Mouse (Mus musculus) gastrocnemius, postnatal 4 days (tissue): Measurements from ENCODE around the gene Slc29a3. TPM values are rescaled to one million over a fixed set of nuclear protein-coding genes. Genes with fewer than 3 reads are reported as not detected.
"Not testable (repeated sequence)": the region's sequence is repeated elsewhere in the genome, so short reads cannot be mapped to it uniquely, and the experiment has no call there.

Source experiments
- DNase-seq, 2 experiments: peaks; one replicate each; pipeline ENCODE4 v3.0.0; 2021 to 2022; ENCODE audit warnings: low spot score in 2 of 2, mixed read lengths in 2 of 2
- total RNA-seq, 2 experiments: library from RNA; stranded (reverse); gene quantifications; 2 replicates each; pipeline ENCODE4 v1.2.3; 2021

Gene Slc29a3
- total RNA-seq, 2 experiments from 2014 or later = 8.8 to 9.1 TPM

DNA sequence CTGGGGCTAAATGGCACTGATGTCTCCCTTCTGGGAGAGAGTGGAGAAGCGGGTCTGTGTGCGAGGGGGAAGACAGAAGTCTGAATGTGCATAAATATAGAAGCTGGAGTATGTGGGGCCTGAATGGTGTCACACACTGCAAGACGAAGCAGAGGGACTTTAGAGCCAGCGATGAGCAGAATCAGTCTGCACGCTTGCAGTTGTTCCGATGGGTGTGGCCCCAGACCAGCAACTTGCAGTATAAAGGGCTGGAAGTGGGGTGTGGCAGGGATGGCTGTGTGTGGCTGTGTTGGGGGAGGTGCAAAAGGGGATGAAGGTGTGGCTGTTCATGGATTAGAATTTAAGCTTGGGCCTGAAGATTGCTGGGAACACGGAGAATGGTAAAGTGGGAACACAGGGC, 16.0 kb upstream of the Slc29a3 start:
- no peak for DNase-seq

DNA sequence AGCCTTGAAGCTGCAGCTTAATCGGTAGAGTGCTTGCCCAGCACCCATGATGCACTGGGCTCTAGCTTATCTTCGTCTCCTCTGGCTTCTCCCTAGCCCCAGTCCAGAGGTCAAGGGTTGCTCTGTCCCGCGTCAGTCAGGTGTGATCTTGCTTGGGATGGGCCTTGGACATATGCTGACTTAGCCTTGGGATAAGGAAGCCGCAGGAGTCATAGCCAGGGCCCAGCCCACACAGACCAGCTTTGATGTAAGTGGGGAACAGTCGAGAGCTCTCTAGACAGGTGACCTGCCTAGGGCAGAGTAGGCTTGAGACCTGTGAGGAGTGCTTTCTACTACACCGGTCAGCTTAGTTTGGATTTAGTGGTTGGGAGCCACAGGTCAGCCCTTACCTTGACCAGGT, 14.8 kb upstream of the Slc29a3 start:
- DNase-seq = no peak

DNA sequence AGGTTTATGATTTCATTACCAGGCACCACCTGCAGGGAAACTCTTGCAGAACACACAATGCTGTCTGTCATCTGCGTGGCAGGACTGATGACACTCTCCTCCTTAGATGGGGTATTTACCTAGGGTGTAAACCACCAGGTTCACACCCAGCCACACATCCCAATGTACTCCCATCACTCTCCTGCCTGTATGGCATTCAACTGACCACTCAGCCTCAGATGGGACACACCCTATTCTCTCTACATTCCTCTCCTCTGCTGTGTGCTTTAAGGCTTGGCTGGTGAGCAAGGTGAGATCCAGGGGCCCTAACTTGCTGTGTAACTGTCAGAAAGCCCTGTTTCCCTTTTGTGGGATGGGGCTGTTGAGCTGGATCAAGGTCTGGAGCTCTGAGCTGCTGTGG, 9.5 kb upstream of the Slc29a3 start:
- no peak for DNase-seq

DNA sequence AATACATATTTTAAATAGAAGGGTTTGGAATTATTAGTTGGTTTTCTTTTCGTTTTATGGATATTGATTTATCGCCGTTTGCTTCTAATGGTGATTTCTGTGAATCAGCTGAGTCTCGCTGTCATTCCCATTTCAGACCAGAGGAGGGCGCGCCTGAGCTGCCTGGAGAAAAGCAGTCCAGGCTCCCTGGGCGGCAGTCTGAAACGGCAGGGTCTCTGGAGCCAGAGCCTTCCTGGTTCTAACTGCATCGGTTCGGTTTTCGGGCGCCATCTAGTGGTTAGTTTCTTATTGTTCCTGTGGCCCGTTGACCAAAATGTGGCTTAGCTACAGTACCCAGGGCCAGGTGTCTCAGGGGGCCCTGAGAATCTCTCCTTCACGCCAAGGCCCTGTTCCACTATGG, 7.8 kb upstream of the Slc29a3 start:
- peak; percentile 84 to 92 for DNase-seq

DNA sequence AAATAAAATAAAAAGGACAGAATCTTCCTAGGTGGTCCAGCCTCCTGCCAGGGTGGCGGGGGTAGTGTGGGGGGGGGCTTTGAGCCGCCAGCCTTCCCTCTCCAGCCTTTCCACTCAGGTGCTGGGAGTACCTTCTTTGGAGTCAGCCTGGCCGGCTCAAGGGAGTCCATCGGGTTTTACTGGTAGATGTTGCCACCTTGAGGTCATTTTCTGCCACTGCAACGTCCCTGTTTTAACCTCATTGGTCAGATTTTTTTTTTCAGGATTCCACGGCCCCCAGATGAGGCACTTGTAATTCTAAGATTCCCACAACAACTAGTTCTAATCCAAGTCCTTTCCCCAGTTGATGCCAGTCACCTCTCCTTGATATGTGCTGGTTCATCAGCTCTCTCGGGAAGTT, 4.4 kb upstream of the Slc29a3 start:
- peak in 1 of 2 experiments; percentile 67 for DNase-seq

DNA sequence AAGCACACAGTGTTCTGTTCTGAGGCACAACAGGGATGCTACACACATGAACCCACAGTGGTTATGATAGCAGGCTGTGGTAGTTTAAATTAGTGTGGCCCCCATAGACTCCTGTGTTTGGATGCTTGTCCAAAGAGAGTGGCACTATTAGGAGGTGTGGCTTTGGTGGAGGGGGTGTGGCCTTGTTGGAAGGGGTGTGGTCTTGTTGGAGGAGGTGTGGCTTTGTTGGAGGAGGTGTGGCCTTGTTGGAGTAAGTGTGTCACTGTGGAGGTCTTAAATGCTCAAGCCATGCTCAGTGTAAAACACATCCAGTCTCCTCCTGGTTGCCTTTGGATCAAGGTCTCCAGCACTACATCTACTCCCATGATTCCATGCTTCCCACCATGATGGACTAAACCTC, 3.6 kb upstream of the Slc29a3 start:
- DNase-seq = no peak

DNA sequence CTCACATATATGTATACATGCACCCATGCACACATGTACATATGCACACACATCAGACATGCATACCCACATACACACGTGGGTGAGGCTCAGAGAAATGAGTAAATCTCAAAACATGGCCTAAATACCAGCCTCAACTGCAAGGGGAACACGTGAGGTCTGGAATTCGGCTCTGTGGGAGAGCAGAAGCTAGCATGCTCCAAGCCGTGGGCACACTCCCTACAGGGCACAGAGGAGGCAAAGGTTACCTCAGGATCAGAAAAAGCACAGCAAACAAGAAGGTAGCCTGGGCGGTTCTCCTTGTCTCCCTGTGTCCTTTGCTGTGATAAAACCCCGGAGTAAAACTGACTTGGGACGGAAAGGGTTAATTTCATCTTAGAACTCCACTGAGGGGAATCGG, 1.3 kb upstream of the Slc29a3 start:
- DNase-seq = no peak

DNA sequence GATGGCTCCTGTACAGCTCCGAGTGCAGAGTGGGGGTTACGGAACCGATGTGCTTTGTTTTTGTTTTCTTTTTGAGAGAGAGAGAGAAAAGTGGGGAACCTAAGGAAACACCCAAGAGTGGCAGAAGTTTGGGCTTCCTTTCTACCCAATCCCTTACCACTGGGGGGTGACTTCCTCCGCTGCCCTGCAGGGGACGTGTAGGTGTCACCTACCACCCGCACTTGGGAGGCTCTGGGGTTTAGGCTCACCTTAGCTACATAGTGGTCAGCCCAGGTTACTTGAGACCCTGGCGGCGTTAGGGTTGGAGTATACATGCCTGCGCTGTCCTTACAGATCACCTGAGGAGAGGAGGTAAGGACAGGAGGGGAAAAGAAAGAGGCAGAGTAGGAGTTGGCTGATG, 667 bp upstream of the Slc29a3 start:
- DNase-seq = no peak

DNA sequence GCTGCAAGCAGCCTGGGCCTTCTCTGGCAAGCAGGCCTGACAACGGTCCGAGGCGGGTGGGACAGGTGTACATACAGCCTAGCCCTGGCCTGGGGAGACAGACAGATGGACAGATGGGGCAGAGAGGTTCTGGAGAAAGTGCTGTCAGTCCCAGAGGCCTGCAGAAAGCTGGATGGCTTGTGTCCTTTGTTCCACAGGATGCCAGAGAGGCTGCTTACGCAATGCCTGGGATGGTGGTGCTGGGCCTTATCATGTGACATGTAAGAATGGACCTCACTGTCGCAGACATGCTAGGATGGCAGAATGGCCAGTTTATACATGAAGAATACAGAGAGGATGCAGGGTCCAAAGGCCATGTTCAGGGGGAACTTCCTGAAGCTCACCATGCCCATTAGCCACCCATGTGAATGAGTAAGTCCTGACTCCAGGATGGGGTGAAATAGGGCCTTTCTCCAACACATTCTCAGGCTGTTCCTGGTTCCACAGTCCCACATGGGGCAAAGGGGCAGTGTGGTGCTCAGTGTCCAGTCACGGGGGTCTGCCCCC, 4.9 kb downstream of the Slc29a3 start:
- DNase-seq = no peak

DNA sequence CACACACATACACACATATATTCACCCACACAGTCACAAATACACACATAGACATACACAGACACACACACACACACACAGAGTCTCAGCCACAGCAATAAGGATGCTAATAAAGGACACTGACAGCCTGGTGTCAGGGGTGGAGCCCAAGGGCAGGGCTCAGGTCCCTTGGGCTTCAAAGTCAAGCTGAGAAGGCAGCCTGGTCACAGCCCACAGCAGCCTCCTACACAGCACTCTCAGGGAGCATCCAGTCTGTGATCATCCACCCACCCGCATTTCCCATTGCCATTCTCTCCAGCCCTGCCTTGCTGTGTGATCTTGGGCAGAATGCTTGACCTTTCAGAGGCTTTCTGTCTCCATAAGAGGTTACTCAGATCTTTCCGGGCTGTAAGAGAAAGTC, 6.1 kb downstream of the Slc29a3 start:
- DNase-seq = no peak

DNA sequence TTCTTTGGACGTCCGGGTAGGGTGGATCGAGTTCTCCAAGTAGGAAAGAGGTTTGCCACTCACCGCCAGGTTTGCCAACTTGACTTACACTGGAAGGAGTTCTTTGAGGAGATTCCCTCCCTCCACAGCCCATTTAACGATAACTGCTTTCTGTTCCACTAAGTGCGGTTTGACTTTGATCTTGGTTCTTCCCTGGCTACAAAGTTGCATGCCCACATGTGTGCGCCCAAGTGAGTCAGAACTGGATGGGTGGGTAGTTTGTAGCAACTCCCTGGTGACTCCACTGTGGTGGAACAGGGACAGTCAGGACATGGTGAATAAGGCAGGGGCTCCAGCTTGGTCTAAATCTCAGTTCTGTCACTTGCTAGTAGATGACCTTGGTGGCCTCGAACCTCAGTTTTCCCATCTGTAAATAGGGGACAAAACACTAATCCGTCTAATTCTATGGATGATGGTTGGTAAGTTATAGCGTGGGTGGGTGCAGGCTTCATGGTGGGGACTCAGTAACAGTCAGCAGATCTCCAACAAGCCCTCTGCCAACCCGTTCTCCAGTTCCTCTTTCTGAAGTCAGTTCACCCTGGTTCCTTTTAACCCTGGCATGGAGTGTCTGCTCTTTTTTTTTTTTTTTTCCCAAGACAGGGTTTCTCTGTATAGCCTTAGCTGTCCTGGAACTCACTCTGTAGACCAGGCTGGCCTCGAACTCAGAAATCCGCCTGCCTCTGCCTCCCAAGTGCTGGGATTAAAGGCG, 7.9 kb downstream of the Slc29a3 start:
- DNase-seq = no peak

DNA sequence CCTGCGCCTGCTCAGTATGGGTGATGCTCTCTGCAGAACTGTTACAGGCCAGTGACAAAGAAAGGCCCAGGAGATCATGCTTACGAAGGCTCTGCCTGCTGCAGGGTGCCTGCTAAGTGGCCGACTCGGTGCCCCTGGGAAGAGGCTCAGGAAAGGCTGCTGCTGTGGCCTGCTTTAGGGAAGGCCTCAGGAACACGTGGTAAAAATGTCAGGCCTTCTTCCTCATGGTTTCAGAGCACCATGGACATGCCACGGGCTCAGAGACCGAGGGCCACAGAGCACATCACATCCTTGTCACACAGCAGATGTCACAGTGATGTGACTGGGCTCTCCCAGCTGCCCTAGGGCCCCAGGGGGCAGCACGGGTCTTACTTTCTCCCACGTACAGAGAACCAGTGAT, 8.9 kb downstream of the Slc29a3 start:
- no peak for DNase-seq

DNA sequence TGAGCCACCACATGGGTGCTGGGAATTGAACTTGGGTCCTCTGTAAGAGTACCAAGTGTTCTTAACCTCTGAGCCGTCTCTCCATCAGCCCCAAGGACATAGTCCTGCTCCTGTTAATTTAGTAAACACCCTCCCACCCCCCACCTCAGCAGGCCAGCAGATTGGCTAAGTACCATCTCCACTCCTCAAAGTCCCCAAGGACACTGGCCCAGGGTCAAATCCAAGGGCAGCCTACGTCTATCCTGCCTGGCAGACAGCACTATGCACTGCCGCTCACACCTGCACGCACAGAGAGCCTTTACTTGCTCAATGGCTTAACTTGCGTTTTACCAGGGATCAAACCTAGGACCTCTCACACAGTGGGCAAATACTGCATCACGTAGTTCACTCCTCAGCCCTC, 9.7 kb downstream of the Slc29a3 start:
- no peak for DNase-seq

DNA sequence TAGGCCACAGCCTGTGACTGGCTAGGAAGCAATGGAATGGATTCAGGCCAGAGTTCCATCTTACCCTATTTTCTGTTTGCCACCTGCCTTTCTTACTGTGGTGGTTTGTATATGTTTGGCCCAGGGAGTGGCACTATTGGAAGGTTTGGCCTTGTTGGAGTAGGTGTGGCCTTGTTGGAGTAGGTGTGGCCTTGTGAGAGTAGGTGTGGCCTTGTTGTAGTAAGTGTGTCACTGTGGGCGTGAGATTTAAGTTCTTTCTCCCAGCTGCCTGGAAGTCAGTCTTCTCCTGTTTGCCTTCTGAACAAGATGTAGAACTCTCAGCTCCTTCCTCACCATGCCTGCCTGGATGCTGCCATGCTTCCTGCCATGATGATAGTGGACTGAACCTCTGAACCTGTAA, 10.3 kb downstream of the Slc29a3 start:
- not testable (repeated sequence) for DNase-seq

DNA sequence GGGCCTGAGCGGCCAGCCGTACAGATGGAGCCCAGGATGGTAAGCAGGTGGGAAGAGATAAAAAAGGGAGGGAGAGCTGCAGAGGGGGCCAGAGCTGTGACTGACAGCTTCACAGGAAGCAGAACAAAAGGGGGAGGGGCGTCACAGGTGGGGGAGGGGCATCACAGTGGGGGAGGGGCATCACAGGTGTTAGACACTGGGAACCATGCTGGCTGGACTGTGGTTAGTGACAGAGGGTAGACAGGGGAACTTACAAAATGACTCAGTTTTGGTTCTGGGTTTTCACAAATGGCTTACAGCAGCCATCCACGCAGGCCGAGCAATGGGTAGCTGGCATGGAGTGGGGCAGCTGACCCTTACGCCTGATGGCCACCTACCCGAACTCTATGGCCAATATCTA, 11.2 kb downstream of the Slc29a3 start:
- no peak for DNase-seq

DNA sequence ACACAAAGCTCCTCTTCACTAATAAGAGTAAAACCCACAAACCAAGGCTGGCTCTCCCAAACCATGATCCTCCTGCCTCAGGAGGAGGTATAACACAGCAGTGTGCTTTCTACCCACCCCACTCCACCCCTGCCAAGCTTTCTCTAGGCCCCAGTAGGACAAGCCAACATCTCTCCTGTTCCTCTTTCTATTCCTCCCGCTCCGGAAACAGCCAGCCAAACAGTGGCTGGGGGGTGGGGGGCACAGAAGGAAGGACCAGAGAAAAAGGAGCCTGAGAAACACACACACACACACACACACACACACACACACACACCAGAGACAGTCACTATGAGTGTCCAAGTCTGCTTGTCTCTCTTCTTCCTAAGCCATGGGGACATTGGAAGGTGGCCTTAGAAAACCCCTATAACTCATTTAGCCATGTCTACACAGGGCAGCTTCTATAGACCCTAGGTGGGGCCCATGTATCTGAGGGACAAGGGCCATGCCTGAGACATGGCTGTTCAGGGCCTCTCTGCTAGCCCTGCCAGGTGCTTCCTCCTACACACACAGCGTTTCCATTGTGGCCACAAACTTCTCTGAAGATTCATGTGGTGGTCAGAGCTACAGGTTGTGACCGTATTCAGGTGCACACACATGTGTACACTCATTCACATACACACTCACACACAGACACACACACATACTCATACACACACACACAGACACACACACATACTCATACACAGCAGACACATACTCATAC, 12.8 kb downstream of the Slc29a3 start:
- DNase-seq = no peak

DNA sequence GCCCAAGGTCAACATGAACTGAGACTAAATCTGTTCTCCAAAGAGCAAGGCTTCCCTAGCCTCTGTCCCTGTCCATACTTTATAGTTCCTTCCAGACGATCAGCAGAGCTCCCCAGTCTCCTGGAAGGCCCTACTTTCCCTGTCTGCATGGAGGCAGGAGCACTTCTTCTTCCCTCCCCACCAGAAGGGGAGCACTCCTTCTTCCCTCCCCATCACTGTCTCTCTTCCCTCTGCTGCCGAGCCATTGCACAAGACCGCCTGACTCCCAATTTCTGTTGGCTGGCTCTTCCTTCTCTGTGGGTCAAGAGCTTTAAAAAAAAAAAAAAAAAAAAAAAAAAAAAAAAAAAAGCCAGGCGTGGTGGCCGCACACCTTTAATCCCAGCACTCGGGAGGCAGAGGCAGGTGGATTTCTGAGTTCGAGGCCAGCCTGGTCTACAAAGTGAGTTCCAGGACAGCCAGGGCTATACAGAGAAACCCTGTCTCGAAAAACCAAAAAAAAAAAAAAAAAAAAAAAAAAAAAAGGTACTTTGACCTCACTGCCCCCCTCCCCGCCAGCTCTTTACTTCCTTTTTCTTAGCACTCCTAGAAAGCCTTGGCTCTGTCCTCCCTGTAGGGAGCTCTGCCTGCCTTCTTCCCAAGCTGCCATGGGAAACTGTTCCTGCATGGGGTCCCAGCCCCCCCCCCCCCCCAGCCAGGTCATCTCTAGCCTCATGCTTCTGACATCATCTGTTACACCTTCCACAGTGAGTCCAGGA, 14.5 kb downstream of the Slc29a3 start:
- DNase-seq = no peak

DNA sequence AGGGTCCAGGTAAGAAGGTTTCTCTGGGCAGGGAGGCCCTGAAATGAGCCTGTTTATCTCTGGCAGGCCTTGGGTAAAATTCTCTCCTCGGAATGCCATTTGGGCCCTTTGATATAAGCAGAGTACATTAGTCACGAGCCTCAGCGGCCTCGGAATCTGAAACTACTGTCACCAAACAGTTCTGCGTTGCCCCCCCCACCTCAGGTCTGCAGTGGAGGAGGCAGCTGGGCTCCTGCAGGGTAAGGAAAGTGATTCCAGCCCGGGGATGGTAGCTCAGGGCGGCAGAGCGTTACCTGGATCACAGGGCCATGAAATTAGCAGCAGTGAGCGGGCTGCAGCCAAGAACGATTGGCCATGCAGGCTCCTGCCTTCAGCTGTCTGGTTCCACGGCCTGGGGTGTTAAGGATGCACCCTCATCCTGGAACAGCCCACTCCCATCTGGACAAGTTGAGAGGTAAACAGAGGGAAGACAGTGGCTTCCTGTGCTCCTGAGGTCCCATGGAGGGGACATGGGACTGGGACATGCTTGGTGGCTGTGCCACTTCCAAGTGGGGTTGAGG, 15.3 kb downstream of the Slc29a3 start:
- DNase-seq = no peak

DNA sequence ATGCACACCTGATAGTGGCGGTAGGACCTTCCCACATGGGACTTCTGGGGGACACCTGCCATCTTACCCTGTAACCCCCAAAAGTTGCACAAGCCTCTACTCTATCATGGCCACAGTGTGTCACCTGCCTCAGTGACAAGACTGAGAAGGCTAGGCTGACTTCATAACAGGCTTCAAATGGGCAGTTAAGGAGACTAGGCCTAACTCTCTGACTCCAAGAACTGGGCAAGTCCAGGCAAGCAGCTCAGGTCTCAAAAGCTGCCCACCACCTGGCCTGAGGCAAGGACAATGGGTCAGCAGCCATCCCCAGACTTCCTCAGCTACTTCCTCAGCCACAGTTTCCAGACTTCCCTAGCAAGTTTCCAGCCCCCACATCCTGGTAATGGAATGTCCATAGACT, 16.9 kb downstream of the Slc29a3 start:
- no peak for DNase-seq

DNA sequence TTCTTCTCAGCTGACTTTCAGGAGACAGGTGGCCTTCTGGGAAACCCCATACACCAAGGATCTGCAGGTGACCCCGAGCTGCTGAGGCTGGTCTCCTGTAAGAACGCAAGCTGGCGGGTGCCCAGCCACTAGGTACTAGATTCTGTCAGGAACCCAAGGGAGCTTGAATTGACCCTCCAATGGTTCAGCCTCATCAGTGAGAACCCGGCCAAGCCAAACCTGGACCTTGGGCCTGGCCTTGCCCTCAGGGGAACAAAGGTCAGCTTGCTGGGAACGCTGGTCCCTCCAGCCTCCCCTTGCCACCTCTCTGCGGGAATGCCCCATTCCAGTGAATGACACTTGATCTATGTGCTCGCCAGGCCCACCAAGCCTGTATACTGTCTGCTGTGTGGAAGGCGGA, 19.1 kb downstream of the Slc29a3 start:
- DNase-seq = no peak

DNA sequence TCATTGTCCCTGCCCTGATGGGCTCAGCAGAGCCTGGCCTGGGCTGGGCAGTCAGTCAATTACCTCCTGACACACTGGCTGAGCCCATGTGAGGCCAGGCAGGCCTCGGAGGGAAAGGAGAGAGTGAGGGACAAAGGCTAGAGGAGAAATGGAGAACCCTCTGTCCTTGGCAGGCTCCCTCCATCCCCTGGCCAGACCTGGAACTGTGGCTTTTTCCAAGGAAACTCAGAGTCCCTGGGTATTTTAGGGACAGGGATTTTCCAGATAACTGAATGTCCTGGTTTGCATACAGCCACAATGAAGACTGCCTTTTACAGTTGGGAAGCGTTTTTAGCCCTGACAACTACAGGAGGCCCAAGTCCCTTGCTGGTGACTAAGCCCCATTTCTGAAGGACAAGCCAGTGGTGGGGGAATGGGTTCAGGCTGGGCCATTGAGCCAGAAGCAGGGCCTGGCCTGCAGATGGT, 20.2 kb downstream of the Slc29a3 start:
- no peak for DNase-seq
